Mouse (Mus musculus): Measurements from ENCODE around the gene Wipf2.

Gene Wipf2

DNA sequence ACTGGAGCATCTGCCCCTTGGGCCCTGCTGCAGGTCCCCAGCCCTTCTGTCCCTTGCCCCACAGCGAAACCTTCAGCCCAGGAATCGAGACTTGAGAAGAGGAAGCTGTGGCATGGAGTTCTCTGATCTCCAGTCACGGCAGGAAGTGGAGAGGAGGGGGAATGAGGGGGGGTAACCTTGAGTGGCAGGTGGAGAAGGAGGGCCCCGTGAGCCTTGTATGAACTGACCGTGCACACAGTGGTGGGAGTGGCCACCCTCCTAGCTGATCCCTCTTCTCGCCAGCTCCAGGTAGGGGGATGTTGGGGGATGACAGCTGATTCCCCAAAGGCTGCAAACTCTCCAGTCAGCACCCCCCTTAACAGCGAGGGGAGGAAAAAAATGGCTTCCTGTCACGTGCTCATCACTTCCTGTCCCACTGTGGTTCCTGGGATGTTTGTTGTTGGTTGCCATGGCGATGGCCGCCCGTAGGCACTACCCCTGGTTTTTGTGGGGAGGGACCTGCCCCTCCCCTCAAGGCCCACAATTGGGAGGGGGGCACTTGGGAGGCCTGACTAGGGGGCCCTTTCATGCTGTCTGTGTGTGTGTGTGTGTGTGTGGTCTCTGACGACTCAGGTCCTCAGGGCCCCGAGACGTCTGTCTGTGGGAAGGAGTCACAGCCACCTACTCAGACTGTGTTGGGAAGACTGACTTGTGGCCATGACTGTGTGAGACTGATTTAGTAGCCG, 78.5 kb downstream of the Wipf2 start:
- in situ Hi-C loops (cut with MboI, MseI) = no loop called here

DNA sequence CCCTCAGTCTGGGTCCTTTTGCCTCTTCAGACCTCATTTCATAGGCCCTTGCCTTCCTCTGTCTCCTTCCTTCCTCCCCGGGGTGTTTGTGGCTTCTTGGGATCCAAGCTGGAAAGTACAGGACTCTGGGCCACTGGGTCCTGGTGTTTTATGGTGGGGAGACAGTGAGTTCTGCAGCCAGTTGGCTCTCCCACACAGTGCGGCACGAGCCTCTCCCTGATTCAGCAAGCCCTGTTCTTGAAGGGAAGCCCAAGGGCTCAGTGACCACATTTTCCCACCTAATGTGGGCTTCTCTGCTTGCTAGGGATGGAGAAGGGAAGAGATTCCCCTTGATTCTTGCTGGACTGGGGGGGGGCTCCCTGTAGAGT, 79.1 kb downstream of the Wipf2 start:
- in situ Hi-C loops (cut with MboI, MseI) = no loop called here

DNA sequence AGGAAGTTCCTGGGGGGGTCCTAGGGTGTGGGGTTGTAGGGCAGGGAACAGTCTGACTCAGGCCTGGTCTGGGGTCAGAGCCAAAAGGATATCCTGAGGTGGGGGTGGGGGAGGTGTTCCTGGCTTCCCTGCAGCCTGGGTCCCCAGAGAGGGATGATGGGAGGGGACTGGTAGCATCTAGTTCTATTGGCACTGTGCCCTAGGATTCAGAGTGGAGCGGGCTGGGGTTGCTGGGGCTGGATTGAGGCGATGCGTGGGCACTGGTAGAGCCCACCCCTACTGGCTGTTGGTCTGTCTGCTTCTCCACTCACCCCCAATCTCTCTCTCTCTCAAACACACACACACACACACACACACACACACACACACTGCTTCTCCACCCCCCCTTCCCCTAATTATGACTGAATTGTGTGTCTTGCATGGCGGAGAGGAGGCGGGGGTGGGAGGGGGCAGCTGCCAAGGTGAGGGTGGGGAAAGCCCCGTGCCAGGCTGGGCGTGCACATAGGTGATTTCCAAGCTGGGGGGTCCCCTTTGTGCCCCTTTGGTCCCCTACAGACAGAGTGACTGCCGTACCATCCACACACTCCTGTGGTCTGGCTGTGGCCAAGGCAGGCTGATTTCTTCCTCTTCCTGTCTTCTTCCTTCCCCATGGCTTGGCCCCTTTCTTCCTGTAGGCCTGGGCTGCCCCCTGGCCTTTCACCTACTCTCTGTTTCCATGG, 79.6 kb downstream of the Wipf2 start:
- in situ Hi-C loops (cut with MboI, MseI) = no loop called here

DNA sequence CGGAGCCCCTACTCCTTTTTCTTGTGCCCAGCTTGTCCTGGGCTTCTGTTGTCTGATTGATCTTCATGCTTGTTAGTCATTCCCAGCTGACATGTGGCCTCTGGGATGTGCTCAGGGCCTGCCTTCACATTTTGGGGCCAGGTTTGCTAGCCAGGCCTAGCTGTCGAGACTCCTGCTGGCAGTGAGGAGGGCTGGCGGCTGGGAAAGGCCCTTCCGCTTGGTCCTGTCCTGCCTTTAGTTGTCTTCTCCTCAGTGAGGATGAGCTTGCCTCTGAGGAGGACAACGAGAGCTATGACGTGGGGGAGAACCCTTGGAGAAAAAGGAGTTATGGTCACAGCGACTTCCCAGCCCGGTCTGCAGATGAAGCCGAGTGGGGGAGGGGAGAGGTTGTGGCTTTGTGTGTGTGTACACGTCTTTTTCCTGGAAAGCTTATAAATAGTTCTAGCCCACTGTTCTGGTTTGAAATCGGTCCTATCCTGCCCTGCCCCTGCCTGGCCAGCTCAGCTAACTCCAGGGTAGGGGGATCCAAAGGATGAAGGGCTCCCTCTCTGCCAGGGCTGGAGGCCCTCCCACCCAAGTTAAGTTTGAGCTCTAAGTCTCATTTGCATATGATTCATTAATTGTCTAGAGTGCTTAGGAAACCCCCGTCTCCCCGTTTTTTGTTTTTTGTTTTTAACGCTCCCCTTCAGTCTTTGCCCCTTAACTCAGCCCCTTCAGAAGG, 80.5 kb downstream of the Wipf2 start:
- in situ Hi-C loops (cut with MboI, MseI) = no loop called here

DNA sequence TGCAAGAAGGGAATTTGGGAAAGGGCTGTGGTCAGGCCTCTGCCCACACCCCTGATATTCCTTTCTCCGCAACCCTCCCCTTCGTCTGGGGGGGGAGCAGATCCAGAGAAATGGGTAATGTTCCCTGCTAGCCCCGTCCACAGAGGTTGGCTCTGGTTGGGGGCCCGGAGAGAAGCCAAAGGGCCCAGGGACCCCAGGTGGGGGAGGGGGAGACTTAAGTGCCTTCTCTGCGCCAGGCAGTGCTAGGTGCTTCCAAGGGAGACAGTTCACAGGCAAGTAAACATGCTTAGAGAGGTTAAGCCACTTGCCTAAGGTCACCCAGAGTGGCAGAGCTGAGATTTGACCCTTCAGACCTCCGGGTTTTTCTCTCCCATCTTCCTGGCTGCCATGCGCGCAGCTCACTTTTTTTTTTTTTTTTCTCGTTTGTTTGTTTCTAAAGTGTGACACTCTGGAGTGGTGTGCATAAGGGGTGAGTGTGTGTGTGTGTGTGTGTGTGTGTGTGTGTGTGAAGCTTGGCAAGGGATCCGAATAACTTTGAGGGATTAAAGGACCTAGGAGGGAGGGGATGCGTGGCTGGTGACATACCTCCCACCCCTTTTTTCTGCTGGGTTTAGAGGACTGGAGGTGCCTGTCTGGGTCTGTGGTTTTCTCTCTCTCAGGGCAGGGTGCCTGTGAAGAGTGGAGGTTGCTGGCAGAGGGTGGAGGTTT, 81.6 kb downstream of the Wipf2 start:
- in situ Hi-C loops (cut with MboI, MseI) = no loop called here

DNA sequence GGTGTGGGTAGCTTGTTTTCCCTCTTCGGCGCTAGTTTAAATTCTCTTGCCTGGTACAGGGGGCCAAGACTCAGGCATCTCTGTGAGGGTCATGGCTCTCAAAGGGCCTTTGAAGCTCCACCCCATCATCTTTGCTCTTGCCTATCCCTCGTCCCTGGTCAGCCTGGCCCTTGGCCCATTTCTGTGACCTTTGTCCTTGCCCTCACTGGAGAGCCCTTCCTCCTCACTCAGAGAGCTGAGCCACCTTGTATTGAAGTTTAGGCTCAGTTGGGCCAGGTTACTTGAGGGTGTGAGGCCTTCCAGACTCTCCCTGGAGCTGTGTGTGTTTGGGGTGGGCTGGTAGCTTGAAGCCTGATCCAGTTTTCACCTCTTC, 82.2 kb downstream of the Wipf2 start:
- in situ Hi-C loops (cut with MboI, MseI) = no loop called here

DNA sequence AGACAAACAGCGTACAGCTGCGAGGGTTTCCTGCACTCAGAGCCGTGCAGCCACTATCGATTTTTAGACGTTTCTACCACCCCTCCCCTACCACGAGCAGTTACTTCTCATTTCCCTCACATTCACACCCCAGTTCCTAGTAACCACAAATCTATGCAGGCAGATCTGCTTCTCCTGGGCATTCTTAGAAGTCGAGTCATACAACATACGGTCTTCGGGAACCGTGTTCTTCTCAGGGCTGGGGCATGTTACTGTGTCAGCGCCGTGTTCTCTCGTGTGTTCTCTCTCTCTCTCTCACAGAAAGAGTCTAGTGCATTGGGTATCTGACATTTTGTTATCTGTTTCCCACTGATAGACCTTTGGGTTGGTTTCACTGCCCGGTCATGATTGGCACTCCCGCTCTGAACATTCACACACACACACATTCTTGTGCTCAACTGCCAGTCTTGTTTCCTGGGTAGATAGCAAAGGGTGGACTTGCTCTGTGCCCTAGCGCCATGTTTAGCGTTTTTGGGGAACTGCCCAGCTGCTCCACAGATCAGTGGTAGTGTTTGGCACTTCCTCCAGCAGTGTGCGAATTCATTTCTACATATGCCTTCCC, 84.6 kb downstream of the Wipf2 start:
- in situ Hi-C loops (cut with MboI, MseI) = no loop called here

DNA sequence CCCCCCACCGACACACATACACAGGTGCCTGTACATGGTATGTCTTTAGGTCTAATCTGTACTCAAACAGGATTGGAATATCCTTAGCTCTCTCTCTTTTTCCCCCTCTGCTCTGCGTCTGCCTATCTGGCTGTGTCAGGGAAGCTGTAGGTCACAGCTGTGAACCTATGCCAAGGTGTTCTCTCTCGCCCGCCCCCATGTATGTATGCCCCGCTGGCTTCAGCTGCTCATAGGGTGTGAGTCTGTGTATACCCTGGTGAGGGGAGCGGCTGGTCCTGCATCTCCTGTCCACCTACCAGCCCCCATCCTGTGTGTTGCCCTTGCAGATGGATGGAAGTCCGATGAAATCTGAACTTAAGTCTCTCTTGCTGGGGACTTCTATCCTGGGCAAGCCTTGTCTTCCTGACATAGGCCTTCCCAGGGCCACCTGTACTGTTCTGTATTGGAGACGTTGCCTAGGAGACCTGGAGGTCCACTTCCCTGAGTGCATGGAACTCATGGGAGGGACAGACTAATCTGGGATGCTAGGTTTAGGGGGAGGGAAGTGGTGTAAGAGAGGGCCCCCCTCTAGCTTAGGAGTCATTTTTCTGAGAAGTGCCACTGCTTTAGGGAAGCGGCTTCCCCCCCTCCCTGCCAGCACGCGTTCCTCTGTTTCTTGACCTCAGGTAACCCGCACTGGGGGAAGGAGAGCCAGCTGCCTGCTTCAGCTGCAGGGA, 86.0 kb downstream of the Wipf2 start:
- in situ Hi-C loops (cut with MboI, MseI) = no loop called here

DNA sequence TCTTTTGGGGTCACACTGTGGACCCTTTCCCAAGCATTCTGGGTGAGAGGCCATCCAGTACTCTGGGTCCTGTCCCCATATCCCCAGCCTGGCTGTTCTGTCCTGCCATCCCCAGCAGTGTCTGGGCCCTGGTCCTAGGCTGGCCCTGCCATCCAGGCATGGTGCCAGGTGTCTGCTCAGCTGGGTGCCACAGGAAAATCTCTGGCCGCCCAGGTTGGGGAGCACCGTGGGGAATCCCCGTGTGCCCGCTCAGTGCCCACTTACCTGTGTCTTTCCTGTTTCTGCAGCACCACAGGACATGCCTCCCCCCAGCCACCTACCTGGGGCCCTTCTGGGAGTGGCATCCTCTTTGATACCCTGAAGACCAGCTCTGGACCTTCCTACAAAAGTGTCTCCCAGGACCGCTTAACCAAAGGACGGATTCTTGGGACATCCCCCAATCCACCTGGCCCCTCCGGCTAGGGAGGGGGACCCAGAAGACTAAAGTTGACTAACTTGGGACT, 86.6 kb downstream of the Wipf2 start:
- in situ Hi-C loops (cut with MboI, MseI) = no loop called here

DNA sequence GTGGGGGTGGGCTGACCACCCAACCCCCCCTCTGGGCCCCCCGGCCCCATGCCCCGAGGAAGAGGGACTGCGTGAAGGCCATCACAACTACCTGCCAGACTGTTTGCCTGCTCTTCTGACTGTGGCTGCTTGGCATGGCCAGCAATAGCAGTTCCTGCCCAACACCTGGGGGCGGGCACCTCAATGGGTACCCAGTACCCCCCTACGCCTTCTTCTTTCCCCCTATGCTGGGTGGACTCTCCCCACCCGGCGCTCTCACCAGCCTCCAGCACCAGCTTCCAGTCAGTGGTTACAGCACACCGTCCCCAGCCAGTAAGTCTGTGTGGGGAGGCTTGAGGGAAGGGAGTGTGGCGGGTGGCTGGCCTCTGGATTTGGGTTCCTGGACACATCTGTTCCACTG, 87.0 kb downstream of the Wipf2 start:
- in situ Hi-C loops (cut with MboI, MseI) = no loop called here

DNA sequence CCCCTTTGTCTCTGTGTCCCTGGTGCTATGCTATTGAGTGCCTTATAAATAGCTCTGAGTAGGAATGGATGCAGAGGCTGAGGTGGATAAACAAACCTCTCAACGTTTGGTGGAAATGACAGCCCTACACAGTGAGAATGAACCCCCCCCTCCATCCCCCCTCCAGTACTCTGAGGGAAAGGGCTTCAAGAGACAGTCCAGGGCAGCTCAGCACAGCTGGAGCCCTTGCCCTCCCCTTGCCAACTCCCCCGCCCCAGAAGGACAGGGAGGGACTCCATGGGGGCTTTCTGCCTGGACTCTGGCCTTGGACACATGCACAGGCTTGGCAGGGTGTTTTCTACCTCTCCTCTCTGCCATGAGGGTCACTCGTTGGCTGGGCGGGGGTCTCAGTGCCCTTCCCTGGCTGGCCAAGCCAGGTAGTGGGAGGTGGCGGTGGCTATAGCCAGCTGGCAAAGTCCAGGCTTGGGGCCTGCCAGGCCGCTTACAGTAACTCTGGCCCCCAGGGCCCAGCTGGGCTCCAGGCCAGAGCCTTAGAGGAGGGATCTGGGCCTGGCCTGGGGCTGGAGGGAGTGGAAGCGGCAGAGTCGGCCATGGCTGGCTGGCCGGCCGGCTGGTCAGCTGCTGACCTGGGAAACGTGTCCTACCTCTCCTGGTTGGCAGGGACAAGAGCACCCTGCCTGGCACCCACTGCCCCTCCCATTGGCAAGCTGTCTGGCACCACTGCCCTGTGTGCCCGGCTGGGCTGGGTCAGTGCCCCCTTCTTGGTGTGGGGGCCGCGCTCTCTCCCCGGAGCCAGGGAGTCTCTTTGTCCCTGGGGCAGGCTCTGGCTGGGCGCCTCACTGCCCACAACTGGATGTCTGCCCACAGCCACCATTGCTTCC, 87.8 kb downstream of the Wipf2 start:
- in situ Hi-C loops (cut with MboI, MseI) = no loop called here

DNA sequence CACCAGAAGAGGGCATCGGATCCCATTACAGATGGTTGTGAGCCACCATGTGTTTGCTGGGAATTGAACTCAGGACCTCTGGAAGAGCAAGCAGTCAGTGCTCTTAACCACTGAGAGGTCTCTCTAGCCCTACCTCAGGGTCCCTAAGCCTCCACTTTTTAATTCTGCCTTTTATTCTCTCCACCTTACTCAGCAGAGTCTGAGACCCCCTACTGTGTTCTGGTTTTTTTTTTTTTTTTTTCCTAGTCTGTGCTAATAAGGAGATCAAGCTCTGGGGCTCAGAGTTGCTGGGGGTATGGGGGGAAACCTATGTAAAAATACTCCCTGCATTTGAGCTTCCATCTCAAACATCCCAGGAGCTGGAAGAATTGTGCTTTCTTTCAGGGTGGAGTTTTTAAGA, 88.7 kb downstream of the Wipf2 start:
- in situ Hi-C loops (cut with MboI, MseI) = no loop called here

DNA sequence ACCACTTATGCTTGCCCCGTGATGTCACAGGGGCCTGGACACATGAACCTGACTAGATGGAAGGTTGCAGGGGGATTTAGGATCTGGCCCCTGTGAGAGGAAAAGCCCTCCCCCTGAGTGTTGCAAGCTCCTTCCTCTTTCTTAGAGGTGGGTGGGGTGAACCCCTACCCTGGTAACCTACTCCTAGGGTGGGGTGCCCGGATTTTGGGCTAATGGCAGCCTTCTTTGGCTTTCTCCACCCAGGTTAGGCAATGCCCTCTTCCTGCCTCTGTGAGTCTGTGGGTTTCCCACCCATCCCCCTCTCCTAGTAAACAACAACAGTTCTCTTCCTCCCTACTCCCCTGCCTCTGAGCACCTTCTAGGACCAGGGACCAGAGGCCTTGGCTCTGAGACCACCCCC, 89.3 kb downstream of the Wipf2 start:
- in situ Hi-C loops (cut with MboI, MseI) = no loop called here

DNA sequence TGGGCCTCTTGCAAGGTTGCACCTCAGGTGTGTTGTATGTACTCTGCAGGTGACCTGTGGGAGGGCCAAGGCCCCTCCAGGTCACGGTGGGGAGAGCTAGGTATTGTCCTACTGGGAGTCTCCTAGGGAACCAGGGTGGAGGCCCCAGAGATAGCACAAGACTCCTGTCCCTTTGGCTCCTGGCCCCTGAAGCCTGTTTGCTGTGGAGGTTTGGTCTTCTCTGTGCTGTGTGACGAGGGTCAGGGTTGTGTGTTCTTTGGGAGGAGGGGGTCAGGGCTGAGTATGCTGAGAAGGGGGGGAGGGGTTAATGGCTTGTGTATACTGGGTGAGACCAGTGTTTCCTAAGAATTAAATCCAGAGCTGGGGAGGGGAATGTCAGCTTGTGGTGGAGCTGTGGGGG, 89.9 kb downstream of the Wipf2 start:
- in situ Hi-C loops (cut with MboI, MseI) = no loop called here

DNA sequence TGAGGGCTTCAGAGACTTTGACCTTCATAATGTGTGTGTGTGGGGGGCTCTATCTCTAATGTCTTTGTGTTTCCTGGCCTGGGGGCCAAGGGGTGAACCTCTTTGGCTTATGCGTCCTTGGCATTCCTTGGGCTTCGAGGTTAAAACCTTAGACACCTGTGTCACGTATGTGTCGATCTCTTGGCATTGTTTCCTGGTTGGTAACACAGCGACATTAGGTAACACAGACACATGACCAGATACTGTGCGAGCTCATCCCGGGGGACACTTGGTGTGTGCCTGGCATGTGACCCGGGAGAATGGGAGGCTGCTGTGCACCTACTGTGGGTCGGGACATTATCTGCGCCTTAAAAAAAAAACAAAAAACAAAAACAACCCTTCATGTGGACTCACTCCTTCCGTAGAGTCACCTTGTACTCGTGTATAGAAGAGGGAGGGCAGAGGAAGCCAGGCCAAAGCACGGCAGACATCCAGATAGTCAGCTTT, 90.4 kb downstream of the Wipf2 start:
- in situ Hi-C loops (cut with MboI, MseI) = no loop called here

DNA sequence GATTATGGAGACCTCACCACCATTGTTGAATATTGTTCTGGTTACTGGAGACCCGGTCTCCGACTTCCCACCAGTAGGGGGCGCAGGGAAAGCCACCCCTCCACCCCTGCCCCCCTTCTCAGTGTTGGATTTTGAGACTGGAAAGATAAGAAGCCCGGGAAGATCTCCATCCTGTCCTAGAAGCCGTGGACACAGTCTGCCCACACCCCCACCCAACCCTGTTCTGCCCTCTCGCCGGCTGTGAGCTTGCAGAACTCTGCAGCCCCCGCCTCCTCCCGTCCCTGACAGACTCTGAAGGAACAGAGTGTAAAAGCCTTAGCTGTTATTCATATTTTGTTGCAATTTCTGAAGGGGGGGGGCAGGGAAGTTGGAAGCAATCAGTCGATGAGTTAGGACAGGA, 90.9 kb downstream of the Wipf2 start:
- in situ Hi-C loops (cut with MboI, MseI) = no loop called here

Data from regulatory T cell (primary cell).